Mouse (Mus musculus) frontal cortex, postnatal 36 days (tissue): ENCODE measurements at regions not wholly inside any gene's neighbourhood (a gene's known extent, or its start where the extent isn't known, plus 50 kb on each side); places are given as distances from the start of the nearest gene placed in this dataset.

Experiments used
- DNase-seq, 2 experiments: peaks; one replicate each; pipeline ENCODE4 v3.0.0; 2022; ENCODE audit warnings: low spot score in 2 of 2

GRCm38 (mm10) chr3:34868698-34869409 is 218.6 kb downstream of the Sox2 start:
- no peak for DNase-seq

GRCm38 (mm10) chr3:34869911-34870310 is 219.7 kb downstream of the Sox2 start:
- no peak for DNase-seq

GRCm38 (mm10) chr3:34885137-34885536 is 234.9 kb downstream of the Sox2 start:
- DNase-seq = no peak

GRCm38 (mm10) chr3:34893381-34893780 is 243.2 kb downstream of the Sox2 start:
- DNase-seq = no peak

GRCm38 (mm10) chr3:34903106-34903505 is 252.9 kb downstream of the Sox2 start:
- no peak for DNase-seq

- DNase-seq = no peak
These were observed 258.3 kb downstream of the Sox2 start for GRCm38 (mm10) chr3:34908489-34908888.

GRCm38 (mm10) chr3:34909350-34909749 is 259.1 kb downstream of the Sox2 start:
- DNase-seq = no peak

- no peak for DNase-seq
These were observed 268.2 kb downstream of the Sox2 start for GRCm38 (mm10) chr3:34918326-34918932.

- no peak for DNase-seq
These were observed 270.3 kb downstream of the Sox2 start for GRCm38 (mm10) chr3:34920497-34920896.

- DNase-seq = no peak
These were observed 299.7 kb downstream of the Sox2 start for GRCm38 (mm10) chr3:34949867-34950266.

- no peak for DNase-seq
These were observed 306.0 kb downstream of the Sox2 start for GRCm38 (mm10) chr3:34956183-34956582.

- DNase-seq = no peak
These were observed 308.9 kb downstream of the Sox2 start for GRCm38 (mm10) chr3:34959044-34959521.

GRCm38 (mm10) chr3:34966442-34966841 is 316.2 kb downstream of the Sox2 start:
- DNase-seq = no peak

GRCm38 (mm10) chr3:34967911-34968310 is 317.7 kb downstream of the Sox2 start:
- no peak for DNase-seq

- DNase-seq = no peak
These were observed 321.3 kb downstream of the Sox2 start for GRCm38 (mm10) chr3:34971536-34971935.

GRCm38 (mm10) chr3:34974371-34974770 is 324.2 kb downstream of the Sox2 start:
- DNase-seq = no peak
